Mouse (Mus musculus) frontal cortex, postnatal 10 days (tissue): ENCODE measurements around the gene Krt4.
A peak's percentile ranks its signal among the peaks of the same experiment; 100 is the strongest.

Experiments used
- DNase-seq, 2 experiments: peaks; one replicate each; pipeline ENCODE4 v3.0.0; 2022; ENCODE audit warnings: low spot score in 2 of 2, mixed read lengths in 1 of 2

The Krt4 gene

DNA sequence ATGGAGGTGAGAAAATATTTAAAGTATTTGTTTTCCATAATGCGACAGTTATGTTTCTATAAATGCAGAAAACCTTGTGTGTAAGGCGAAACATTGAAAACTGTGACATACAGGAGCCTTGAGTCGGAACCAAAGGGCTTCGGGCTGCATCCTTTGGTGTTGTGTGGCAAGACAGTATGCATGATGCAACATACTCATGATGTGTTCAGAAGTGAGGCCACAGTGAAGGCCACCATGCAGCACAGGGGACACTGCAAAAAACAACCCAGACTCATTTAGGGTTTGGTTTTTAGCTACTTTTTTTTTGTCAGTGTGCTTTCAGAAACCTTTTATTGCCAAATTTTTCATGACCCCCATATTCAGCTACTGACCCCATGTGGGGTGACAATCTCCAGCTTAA lies 29.3 kb downstream of the Krt4 start:
- DNase-seq, result no peak

DNA sequence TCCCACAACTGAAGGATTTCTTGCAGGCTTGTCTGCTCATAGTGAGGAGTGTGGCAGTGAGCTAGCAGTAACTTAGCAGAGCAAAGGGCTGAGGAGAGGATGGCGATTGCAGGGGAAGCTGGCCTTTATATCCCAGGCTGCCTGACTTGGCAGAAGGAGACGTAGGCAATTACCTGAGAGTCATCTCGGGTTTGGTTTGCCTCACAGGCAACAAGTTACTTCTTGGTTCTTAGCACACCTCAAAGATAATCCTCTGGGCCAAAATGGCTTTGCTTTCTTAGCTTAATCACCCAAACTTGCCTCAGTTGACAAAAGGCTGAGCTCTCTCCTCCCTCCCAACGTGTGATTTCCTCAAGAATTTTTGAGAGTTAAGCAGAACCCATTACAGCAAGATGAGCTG lies 31.7 kb downstream of the Krt4 start, which contains the start of gene Krt76:
Gene Krt76, minus strand, starts transcription at position 101 of the 400 bp plus-strand sequence.
- no peak for DNase-seq

DNA sequence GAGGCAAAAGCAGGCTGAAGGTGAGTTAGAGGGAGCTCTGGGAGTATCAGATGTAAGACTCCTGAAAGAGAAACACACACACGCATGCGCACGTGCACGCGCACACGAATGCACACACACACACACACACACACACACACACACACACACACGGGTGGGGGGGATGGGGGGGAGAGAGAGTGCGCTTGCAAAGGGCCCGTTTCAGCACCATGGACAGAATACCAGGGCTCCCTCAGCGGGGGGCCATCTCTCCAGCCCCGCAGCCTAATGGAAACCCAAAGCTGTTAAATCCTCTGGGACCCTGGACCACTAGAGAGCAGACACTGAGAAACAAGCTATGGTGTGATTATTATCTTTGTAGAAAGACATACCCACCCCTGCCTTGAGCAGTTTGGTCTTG lies 44.8 kb downstream of the Krt4 start:
- DNase-seq, result no peak

DNA sequence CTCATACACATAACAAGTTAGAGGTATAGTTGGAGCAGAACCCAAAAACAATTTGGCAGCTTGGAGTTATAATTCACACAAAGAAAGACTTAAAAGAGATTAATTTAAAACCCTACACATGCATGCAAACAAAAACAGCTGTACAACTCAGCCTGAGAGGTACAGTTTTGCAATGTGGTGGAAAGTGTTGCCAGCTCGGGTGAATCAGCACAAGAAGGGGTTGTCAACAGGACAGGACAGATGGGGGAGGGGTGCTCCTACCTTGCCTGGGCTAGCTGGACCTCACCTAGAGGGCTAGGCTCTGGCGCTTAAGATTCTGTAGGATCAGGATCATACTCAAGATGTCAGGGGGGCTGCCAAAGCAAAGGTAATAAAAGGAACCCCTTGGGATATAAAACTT lies 46.5 kb downstream of the Krt4 start:
- DNase-seq, result no peak

DNA sequence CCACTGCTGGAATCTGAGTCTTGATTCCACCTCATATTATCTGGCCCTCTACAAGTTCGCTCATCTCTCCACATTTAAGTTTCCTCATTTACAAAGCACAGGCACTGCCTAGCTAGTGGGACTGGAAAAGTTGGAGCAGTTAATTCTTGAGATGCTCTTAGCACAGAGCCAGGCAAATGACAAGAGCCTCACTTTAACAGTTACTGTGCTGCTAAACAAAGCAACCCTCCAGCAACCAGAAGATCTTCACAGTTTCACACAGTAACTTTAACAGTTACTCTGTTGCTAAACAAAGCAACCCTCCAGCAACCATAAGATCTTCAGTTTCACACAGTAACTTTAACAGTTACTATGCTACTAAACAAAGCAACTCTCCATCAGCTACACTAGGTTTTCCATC lies 50.2 kb downstream of the Krt4 start:
- no peak for DNase-seq

DNA sequence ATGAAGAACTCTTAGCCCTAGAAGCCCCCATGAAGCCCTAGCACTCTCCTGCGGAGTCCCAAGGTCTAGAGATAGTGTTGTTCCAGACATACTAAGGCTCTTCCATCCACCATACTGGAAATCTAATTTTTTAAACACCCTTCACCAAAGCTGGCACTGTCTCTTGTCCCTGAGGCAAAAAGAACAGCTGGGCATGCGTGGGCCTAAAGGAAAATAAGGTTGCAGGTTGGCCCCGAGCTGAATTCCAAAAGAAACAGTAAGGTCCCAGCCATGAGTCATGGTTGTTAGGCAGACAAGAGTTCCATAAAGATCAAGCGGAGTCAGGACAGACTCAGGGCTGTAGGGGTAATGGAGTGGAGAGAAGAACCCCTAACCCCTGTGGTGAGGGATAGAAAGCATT lies 51.3 kb downstream of the Krt4 start:
- DNase-seq, result no peak

DNA sequence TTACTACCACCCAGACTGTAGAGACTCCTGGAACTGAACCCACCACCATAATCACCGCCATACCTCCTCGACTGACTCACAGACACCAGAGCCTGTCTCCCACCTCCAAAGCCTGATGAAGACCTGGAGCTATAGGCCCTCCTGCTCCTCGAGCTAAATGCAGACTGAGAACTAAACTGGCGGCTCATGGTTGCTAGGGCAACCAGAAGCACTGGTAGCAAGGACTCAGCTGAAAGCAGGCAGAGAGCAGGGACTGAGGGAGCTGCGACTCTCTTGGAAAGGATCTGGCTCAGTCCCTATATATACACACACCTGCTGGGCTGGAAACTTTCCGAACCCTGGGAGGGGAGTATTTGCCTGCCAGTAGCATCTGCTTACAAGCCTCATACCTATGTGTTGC lies 55.1 kb downstream of the Krt4 start, which contains the start of gene Krt77:
Gene Krt77, minus strand, starts transcription at position 275 of the 400 bp plus-strand sequence.
- peak; percentile 52 to 58 for DNase-seq
